Mouse (Mus musculus) ZHBTc4 (cell line): ENCODE results near the gene Ifi27l2b.
"Not testable (repeated sequence)": the region's sequence is repeated elsewhere in the genome, so short reads cannot be mapped to it uniquely, and the experiment has no call there.

Experiments
- DNase-seq: peaks from one replicate; pipeline ENCODE4 v3.0.0-alpha.2; 2011; ENCODE audit warnings: low read depth, low spot score

Gene Ifi27l2b

DNA sequence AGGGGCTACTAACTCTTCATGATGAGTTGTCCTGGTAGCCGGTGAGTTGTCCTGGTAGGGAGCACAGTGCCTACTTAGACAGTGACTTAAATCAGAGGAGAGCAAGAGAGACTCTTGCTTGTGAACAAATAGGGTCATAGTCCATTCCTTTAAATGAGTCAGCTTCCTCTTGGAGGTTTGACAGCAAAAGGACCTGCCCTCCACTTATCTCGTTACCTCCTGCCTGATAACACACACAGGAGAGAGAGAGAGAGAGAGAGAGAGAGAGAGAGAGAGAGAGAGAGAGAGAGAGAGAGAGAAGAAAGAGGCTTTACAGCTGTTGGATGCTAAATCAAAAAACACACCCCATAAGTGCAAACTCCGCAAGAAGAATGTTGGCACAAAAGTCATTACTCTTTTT, at the start of gene Ifi27l2b:
TSS of gene Ifi27l2b (minus strand) at position 84 of the 400 bp plus-strand sequence.
- no peak for DNase-seq

DNA sequence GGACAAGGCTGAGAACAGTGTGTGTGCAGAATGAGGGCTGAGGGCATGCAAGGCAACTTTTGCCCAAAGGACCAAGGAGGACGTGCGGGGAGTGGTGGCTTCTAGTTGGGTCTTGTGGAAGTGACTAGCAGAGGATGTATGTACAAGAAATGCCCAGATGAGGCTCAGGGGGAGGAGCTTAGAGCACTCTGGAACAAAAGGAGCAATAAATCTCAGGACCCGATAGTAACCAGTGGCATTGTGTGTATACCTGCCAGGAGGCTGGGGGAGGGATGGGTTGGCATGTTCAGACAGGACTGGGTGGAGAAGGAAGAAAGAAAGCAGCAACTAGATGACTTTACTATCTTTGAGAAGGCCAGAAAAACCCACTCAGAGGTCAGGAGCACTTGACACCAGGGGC, 47.4 kb upstream of the Ifi27l2b start:
- DNase-seq: no peak

DNA sequence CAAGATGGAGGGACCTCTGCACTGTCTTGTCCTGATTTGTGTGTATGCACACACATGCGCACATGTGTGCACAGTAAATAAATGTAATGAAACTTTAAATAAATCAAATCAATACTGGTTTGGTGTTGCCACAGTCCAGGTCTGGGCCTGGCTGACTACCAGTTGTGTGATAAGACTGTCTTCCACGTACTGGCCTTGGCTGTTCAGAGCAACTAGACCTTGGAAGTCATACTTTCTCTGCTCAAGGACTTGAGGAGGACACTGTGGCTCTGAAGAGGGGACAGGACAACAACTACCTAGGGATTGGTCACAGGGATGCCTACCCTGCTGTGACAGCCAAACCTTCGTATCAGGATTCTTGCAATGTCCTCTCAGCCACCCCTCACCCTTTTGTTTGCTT, 46.3 kb upstream of the Ifi27l2b start:
- no peak for DNase-seq

DNA sequence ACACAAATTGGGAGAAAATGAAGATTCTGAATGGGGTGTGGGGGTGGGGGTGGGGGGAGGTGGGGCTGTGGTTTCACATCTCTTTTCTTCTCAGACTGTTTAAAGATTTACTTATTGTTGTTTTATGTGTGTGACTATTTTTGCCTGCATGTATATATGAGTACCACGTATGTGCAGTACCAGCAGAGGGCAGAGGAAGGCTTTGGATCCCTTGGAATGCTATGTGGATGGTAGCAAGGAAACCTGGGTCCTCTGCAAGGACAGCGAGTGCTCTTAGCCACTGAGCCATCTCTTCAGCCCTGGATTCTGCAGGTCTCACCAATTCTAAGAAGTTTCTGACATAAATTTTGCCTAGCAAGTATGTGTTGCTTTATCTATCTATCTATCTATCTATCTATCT, 42.2 kb upstream of the Ifi27l2b start:
- DNase-seq: no peak

DNA sequence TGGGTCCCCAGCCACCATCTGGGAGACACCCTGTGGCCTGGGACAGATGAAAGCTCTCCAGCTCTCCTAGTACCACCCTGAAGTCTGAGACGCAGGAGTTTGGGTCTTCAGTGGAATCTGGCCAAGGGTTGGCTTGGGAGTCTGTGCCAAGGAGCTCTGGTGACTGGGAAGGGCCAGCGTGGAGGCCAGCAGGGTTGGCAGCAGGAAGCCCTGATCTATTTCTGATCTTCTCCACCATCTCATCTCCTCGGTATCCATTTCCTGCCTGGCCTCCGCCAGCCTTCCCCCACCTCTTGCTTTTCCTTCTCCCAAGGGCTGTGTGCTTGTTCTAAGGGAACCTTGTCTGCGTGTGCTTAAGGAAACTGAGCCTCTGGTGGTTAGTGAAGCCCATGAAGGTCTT, 41.7 kb upstream of the Ifi27l2b start:
- no peak for DNase-seq

DNA sequence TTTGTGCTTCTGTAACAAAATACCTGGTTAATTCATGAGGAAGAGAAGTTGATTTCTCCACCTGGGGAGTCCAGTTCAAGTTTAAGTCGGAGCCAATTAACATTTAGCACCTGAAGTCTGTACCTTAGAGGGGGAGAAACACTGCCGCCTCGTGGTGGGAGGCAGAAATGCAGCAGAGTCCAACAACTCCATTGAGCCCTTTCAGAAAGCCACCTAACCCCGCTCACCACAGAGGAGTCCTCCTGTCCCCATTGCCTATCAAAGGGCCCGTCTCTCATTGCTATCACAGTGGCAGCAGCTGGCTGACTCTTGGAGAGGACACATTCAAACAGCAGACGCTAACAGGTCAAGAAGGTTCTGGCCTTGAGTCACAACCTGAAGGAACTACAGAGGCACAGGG, 37.5 kb upstream of the Ifi27l2b start:
- DNase-seq: peak; percentile 73

- DNase-seq: peak; percentile 86
Observed at GRCm38 (mm10) chr12:103492767-103493166, 35.7 kb upstream of the Ifi27l2b start.

- DNase-seq: no peak
Observed at GRCm38 (mm10) chr12:103491091-103491730, 34.2 kb upstream of the Ifi27l2b start.

DNA sequence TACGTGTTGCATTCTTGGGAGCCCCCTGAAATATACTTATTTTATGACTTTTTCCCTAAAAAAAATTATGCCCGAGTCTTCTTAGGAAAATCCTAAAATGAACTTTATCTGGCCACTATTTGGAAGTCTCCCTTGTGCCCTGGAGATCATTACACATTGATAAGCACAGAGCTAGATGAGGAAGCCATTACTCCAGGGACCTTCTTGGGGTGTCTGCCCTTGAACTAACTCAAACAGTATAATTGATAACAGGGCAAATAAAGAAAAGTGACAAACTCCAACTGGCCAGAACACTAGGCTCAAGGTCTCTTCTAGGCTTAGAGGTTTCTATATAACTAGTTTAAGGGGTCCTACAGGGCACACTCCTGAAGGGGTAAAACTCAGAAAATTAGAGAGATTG, 30.7 kb upstream of the Ifi27l2b start:
- DNase-seq: no peak

- no peak for DNase-seq
Observed at GRCm38 (mm10) chr12:103487276-103487675, 30.3 kb upstream of the Ifi27l2b start.

- no peak for DNase-seq
Observed at GRCm38 (mm10) chr12:103486726-103487125, 29.7 kb upstream of the Ifi27l2b start.

GRCm38 (mm10) chr12:103484200-103484972, 27.4 kb upstream of the Ifi27l2b start:
- DNase-seq: peak; percentile 10

DNA sequence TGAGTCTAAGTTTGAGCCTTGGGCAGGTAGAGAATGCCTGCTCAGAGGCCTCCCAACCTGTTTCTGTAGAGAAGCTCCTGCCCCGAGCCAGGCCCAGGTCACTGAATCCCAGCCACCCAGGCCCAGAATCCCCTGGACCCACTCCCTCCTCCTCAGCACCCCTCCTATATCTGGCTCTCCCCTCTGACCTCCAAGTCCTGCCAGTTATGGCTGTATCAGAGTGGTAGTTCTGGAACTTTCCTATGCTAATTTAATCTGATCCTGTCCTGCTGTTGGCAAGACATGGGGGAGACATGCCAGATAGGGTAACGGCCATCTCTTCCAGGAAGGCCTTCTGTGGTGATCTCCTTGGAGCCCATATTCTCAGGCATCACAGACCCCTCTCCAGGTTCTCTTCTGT, 25.8 kb upstream of the Ifi27l2b start:
- no peak for DNase-seq

GRCm38 (mm10) chr12:103481671-103482070, 24.6 kb upstream of the Ifi27l2b start:
- no peak for DNase-seq

GRCm38 (mm10) chr12:103477461-103478015, 20.5 kb upstream of the Ifi27l2b start:
- DNase-seq: no peak

GRCm38 (mm10) chr12:103476779-103477389, 19.9 kb upstream of the Ifi27l2b start:
- DNase-seq: no peak

GRCm38 (mm10) chr12:103474481-103474880, 17.5 kb upstream of the Ifi27l2b start:
- DNase-seq: no peak

GRCm38 (mm10) chr12:103456727-103457126, 296 bp downstream of the Ifi27l2b start:
- DNase-seq: not testable (repeated sequence)

DNA sequence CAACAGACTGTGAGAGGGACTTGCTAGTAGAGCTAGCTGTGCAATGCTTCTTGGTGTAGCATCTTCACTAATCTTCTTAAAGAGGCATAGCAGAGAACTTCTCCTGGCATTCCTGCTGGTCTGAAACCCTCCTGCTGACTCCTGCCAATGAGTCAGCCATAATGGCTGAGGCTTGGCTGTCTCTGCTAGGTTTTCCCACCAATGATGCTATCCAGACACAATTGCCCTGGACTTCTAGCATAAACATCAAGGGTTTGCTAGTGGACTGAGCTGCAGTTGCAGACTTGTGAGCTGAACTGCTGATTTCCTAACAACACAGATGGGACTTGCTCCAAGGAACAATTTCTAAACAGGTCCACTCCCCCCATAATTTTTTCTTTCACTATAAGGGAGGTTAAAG, 3.7 kb downstream of the Ifi27l2b start:
- DNase-seq: no peak

GRCm38 (mm10) chr12:103445060-103445459, 12.0 kb downstream of the Ifi27l2b start:
- DNase-seq: no peak

- DNase-seq: not testable (repeated sequence)
Observed at GRCm38 (mm10) chr12:103444261-103444660, 12.8 kb downstream of the Ifi27l2b start.

DNA sequence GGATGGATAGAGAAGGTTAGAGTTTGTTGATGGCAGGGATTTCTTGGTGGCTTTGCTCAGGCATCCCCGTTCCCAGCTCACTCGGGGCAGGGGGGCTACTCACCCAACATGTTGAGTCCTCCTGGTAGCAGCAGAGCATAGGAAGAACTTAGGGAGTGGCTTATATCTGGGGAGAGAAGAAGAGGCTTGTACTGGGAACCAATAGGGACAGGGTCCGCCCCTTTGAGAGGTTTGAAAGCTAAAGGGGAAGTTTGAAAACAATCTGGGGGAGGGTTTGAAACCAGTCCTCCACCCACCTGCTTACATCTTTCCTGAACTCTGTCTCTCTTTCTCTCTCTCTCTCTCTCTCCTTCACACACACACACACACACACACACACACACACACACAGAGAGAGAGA, 13.5 kb downstream of the Ifi27l2b start, which contains the start of gene Ifi27l2a:
TSS of gene Ifi27l2a (minus strand) at position 157 of the 400 bp plus-strand sequence.
- DNase-seq: no peak
